Mouse (Mus musculus) lung, embryonic 14.5 days (tissue): ENCODE measurements around the gene Krt18. TPM values are rescaled to one million over a fixed set of nuclear protein-coding genes. Genes with fewer than 3 reads are reported as not detected.
A peak's percentile ranks its signal among the peaks of the same experiment; 100 is the strongest.

ENCODE experiments used
- ATAC-seq: fragments of 200-750 bp; cut with Nextera tagmentation; 2 replicates; pipeline ENCODE4 v1.8.0; 2017; ENCODE audit warnings: mild to moderate bottlenecking, moderate TSS enrichment, moderate library complexity; ENCODE audit not compliant: insufficient read depth
- DNase-seq: peaks from one replicate; pipeline ENCODE4 v3.0.0-alpha.2; 2015
- H3K27ac ChIP-seq: fragments of 300-500 bp; sonication (generic); 2 replicates; pipeline ENCODE4 v1.5.1; 2014; ENCODE audit warnings: low read depth, mild to moderate bottlenecking, moderate library complexity
- H3K27me3 ChIP-seq: fragments of 300-500 bp; sonication (generic); 2 replicates; pipeline ENCODE4 v1.6.1; 2014; ENCODE audit warnings: low read length, control low read depth; ENCODE audit not compliant: insufficient read depth
- H3K36me3 ChIP-seq: fragments of 300-500 bp; sonication (generic); 2 replicates; pipeline ENCODE4 v1.6.1; 2014; ENCODE audit warnings: control low read depth; ENCODE audit not compliant: insufficient read depth
- H3K4me1 ChIP-seq: fragments of 300-500 bp; sonication (generic); 2 replicates; pipeline ENCODE4 v1.6.1; 2014; ENCODE audit warnings: antibody characterized with exemption, control low read depth; ENCODE audit not compliant: insufficient read depth
- H3K4me2 ChIP-seq: fragments of 300-500 bp; sonication (generic); 2 replicates; pipeline ENCODE4 v1.6.1; 2014; ENCODE audit warnings: mild to moderate bottlenecking
- H3K4me3 ChIP-seq: fragments of 300-500 bp; sonication (generic); 2 replicates; pipeline ENCODE4 v1.5.1; 2014; ENCODE audit warnings: low read depth, low read length
- H3K9ac ChIP-seq: fragments of 300-500 bp; sonication (generic); 2 replicates; pipeline ENCODE4 v1.6.1; 2014
- H3K9me3 ChIP-seq: fragments of 300-500 bp; sonication (generic); 2 replicates; pipeline ENCODE4 v1.6.1; 2016; ENCODE audit warnings: low read depth, low read length, control low read depth
- CTCF ChIP-seq: IDR thresholded peaks from 2 replicates; pipeline ENCODE4 v1.5.1; 2016; ENCODE audit warnings: antibody characterized with exemption, low read depth
- WGBS: fragments of 180-500 bp; shearing (Covaris S2); extraction: QIAGEN DNeasy Blood & Tissue Kit; methylation state at CpG from one replicate; pipeline ENCODE4 v1.1.7; 2014; 5-methylcytosine and 5-hydroxymethylcytosine counted together
- polyA plus RNA-seq: library from polyadenylated mRNA; unstranded; fragments of >200 nt; fragmentation: Nextera tagmentation; extraction: Ambion mirVana; gene quantifications from 2 replicates; pipeline ENCODE4 v1.2.1, GENCODE M21; 2014

Gene Krt18
- polyA plus RNA-seq, 1 experiment from 2014 or later: 148 TPM

- no peaks in the 10 kb centered on the region for H3K9me3 ChIP-seq
- 30% methylated on average over 8 of the region's 8 CpGs for WGBS
Observed at GRCm38 (mm10) chr15:102022481-102022880, 5.5 kb upstream of the Krt18 start.

GRCm38 (mm10) chr15:102023888-102024287, 4.1 kb upstream of the Krt18 start:
- DNase-seq (peak; percentile 29), ATAC-seq (no peak)
- H3K9me3 ChIP-seq: no peaks in the 10 kb centered on the region

More at GRCm38 (mm10) chr15:102022481-102022880, 5.5 kb upstream of the Krt18 start:
- Histone ChIP-seq H3K36me3 (no peaks in the 10 kb centered on the region), H3K27ac (peak overlapping the region; percentile 77), H3K4me2 (no peak overlapping the region), H3K9ac (no peak overlapping the region), H3K4me1 (peaks cover 14% of the 10 kb centered on the region), H3K4me3 (no peak overlapping the region), H3K27me3 (0 out of 2 replicates have a peak, but pooled peaks cover 6% of the 10 kb centered on the region)
- ATAC-seq: no peak
- no peak for TF ChIP-seq CTCF
- peak; percentile 42 for DNase-seq

GRCm38 (mm10) chr15:102025136-102025872, 2.7 kb upstream of the Krt18 start:
- Histone ChIP-seq H3K4me1 (peaks cover 14% of the 10 kb centered on the region), H3K36me3 (peaks cover 8% of the 10 kb centered on the region), H3K27me3 (peaks cover 19% of the 10 kb centered on the region), H3K4me3 (peak overlapping the region; percentile 20), H3K9ac (peak overlapping the region; percentile 50), H3K9me3 (no peaks in the 10 kb centered on the region), H3K27ac (peak overlapping the region; percentile 95), H3K4me2 (peak overlapping the region; percentile 54)
- peak; percentile 64 for ATAC-seq
- 4% methylated on average over 22 of the region's 22 CpGs for WGBS
- DNase-seq: peak; percentile 47
- no peak for TF ChIP-seq CTCF

More at GRCm38 (mm10) chr15:102023888-102024287, 4.1 kb upstream of the Krt18 start:
- 46% methylated on average over 8 of the region's 8 CpGs for WGBS
- peak overlapping the region; percentile 95 for H3K27ac ChIP-seq
- no peak overlapping the region for H3K4me2 ChIP-seq
- no peak for TF ChIP-seq CTCF
- no peaks in the 10 kb centered on the region for H3K36me3 ChIP-seq
- H3K27me3 ChIP-seq: peaks cover 19% of the 10 kb centered on the region
- H3K9ac ChIP-seq: no peak overlapping the region
- H3K4me3 ChIP-seq: no peak overlapping the region
- peaks cover 14% of the 10 kb centered on the region for H3K4me1 ChIP-seq

GRCm38 (mm10) chr15:102026430-102026829, 1.6 kb upstream of the Krt18 start:
- Histone ChIP-seq H3K9ac (0 out of 2 replicates have a peak overlapping the region, but pooled peaks have one; percentile 15), H3K4me3 (no peak overlapping the region), H3K9me3 (no peaks in the 10 kb centered on the region), H3K4me2 (peak overlapping the region; percentile 54), H3K27me3 (peaks cover 19% of the 10 kb centered on the region), H3K4me1 (peaks cover 14% of the 10 kb centered on the region), H3K36me3 (peaks cover 13% of the 10 kb centered on the region), H3K27ac (peak overlapping the region; percentile 95)
- DNase-seq (peak; percentile 48), ATAC-seq (no peak)
- 10% methylated on average over 12 of the region's 12 CpGs for WGBS
- TF ChIP-seq CTCF: no peak

- WGBS: 53% methylated on average over 16 of the region's 16 CpGs
- H3K4me3 ChIP-seq: no peak overlapping the region
- no peaks in the 10 kb centered on the region for H3K4me1 ChIP-seq
- H3K9ac ChIP-seq: no peak overlapping the region
- ATAC-seq: no peak
- no peak overlapping the region for H3K27ac ChIP-seq
- no peaks in the 10 kb centered on the region for H3K27me3 ChIP-seq
- no peak overlapping the region for H3K4me2 ChIP-seq
- H3K36me3 ChIP-seq: peaks cover 17% of the 10 kb centered on the region
- TF ChIP-seq CTCF: no peak
- no peak for DNase-seq
- no peaks in the 10 kb centered on the region for H3K9me3 ChIP-seq
Observed at GRCm38 (mm10) chr15:102034121-102035053, 6.4 kb downstream of the Krt18 start.

- DNase-seq: no peak
- Histone ChIP-seq H3K27ac (no peak overlapping the region), H3K4me1 (no peaks in the 10 kb centered on the region), H3K4me2 (no peak overlapping the region), H3K9me3 (no peaks in the 10 kb centered on the region), H3K36me3 (no peaks in the 10 kb centered on the region), H3K27me3 (no peaks in the 10 kb centered on the region), H3K4me3 (no peak overlapping the region), H3K9ac (no peak overlapping the region)
- 49% methylated on average over 4 of the region's 4 CpGs for WGBS
- TF ChIP-seq CTCF: no peak
- no peak for ATAC-seq
Observed at GRCm38 (mm10) chr15:102040277-102040676, 12.3 kb downstream of the Krt18 start.

GRCm38 (mm10) chr15:102041951-102042350, 14.0 kb downstream of the Krt18 start:
- no peak overlapping the region for H3K27ac ChIP-seq
- no peaks in the 10 kb centered on the region for H3K27me3 ChIP-seq
- ATAC-seq (no peak), DNase-seq (no peak)
- H3K4me2 ChIP-seq: peak overlapping the region; percentile 37
- 23% methylated on average over 7 of the region's 7 CpGs for WGBS
- no peaks in the 10 kb centered on the region for H3K4me1 ChIP-seq
- no peak for TF ChIP-seq CTCF
- H3K4me3 ChIP-seq: no peak overlapping the region
- no peaks in the 10 kb centered on the region for H3K36me3 ChIP-seq
- H3K9ac ChIP-seq: no peak overlapping the region
- H3K9me3 ChIP-seq: no peaks in the 10 kb centered on the region
